Mouse (Mus musculus) E14TG2a.4 (cell line): ENCODE data around the gene Supv3l1.

Experiments used
- H3K27me3 ChIP-seq: 2 replicates; pipeline ENCODE4 v1.6.1; 2014; ENCODE audit warnings: low read length, control low read depth; ENCODE audit not compliant: insufficient read depth
- H3K36me3 ChIP-seq: 2 replicates; pipeline ENCODE4 v1.6.1; 2014; ENCODE audit warnings: low read length, control low read depth; ENCODE audit not compliant: insufficient read depth
- H3K4me1 ChIP-seq: replicated peaks from 2 replicates; pipeline ENCODE4 v1.6.1; 2014; ENCODE audit warnings: low read depth, low read length, control low read depth
- H3K4me3 ChIP-seq: replicated peaks from 2 replicates; pipeline ENCODE4 v1.5.1; 2014; ENCODE audit warnings: mild to moderate bottlenecking, low read length
- H3K9me3 ChIP-seq: 2 replicates; pipeline ENCODE4 v1.6.1; 2014; ENCODE audit warnings: low read length, control low read depth
- CTCF ChIP-seq: conservative IDR thresholded peaks from 2 replicates; pipeline ENCODE4 v1.5.1; 2014; ENCODE audit warnings: low read length
- NANOG ChIP-seq: IDR thresholded peaks from 2 replicates; pipeline ENCODE4 v1.6.1; 2014; ENCODE audit warnings: borderline replicate concordance, low read length, mixed read lengths
- POU5F1 ChIP-seq: IDR thresholded peaks from 2 replicates; pipeline ENCODE4 v1.6.1; 2014; ENCODE audit warnings: low read length, borderline replicate concordance

Gene Supv3l1

DNA sequence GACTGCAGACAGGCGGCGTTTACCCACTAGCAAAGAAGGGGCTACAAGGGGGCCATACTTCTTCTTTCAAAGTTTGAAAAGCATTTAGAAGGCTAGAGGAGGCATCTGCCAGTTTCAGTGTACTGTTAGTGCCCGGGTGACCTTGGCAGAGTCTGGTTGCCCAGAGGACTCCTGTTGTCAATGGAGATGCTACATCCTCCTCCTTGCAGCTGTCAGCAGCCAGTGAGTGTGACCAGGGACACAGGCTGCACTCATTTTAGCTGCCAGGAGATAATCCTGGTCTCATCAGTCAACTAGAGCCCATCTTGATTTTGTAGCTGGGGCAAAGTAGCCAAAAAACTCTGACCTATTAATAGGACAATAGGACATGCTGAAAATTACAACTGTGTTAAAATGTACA is 28.4 kb downstream of the Supv3l1 start:
- H3K4me1 ChIP-seq, result peaks cover 7% of the 10 kb centered on the region

DNA sequence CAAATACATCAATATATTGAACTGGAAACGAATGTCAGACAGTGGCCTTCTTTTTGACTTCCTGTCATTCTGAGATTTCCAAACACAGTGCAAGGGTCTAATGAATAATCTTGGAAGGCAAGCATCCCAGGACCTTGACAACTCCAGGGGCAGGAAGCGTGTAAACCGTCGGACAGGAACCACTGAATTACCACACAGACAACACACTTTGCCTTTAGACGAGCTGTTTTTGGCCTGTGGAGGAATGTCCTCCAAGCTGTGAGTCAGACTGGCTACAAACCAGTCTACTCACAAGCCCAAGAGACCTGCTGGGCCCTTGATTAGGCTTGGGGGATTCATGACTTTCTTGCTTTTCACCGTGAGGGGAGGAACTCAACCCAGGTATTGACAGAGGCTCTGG is 29.1 kb downstream of the Supv3l1 start:
- H3K4me3 ChIP-seq, result no peak overlapping the region
- no peaks in the 10 kb centered on the region for H3K36me3 ChIP-seq
- TF ChIP-seq POU5F1, result no peak
- no peak for TF ChIP-seq CTCF
- TF ChIP-seq NANOG, result no peak
- peaks cover 7% of the 10 kb centered on the region for H3K4me1 ChIP-seq
- H3K27me3 ChIP-seq, result peaks cover 16% of the 10 kb centered on the region; the same call in 1 of the 2 replicates
- H3K9me3 ChIP-seq, result no peaks in the 10 kb centered on the region

More for the DNA sequence above, 28.4 kb downstream of the Supv3l1 start:
- Histone ChIP-seq H3K36me3 (no peaks in the 10 kb centered on the region), H3K4me3 (no peak overlapping the region), H3K27me3 (peaks cover 16% of the 10 kb centered on the region; the same call in 1 of the 2 replicates), H3K9me3 (no peaks in the 10 kb centered on the region)
- TF ChIP-seq NANOG (no peak), CTCF (no peak), POU5F1 (no peak)

DNA sequence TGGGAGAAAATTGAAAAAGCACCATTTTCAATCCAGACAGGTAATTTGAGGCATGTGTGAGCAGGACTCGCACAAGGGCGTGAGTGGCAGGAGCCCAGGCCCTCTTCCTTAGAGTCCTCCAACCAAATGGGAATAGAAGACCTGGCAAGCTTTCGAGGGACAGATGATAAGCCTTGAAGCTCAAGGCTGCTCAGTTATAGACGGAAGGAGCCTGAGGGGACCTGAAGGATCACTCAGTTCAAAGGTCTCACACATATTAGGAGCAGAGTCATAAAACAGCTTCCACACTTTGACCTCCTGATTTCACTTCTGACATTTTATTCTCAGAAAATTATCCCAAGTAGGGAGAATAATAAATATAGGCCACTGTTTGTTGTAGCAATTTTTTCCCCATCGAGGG is 30.1 kb downstream of the Supv3l1 start:
- H3K36me3 ChIP-seq, result no peaks in the 10 kb centered on the region
- no peak overlapping the region for H3K4me3 ChIP-seq
- no peaks in the 10 kb centered on the region for H3K9me3 ChIP-seq
- H3K4me1 ChIP-seq, result peaks cover 7% of the 10 kb centered on the region
- peaks cover 16% of the 10 kb centered on the region; the same call in 1 of the 2 replicates for H3K27me3 ChIP-seq
- no peak for TF ChIP-seq NANOG
- no peak for TF ChIP-seq POU5F1
- no peak for TF ChIP-seq CTCF

DNA sequence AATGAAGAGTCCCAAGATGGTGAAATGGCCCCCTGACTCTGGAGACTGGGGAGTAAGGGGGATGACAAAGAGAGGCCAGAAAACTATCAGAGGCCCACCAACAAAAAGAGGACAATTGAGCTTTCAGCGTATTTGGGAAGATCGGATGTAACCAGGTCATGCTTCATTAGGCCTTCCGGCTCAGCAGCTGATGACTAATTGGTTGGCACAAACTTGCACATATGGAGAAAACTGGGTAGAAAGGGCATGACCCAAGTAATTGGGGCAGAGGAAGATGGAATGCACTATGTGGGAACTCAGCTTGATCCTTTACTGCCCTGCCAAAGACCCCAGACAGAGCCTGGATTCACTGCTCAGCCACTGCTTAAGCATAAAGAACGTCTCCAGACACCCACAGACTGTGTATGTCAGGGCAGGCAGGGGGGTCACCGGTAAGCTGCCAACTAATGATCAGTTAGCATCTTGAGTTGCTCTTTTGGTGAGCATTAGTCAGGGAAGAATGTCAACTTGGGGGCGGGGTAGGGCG is 30.6 kb downstream of the Supv3l1 start:
- Histone ChIP-seq H3K4me1 (peaks cover 7% of the 10 kb centered on the region), H3K36me3 (no peaks in the 10 kb centered on the region), H3K9me3 (no peaks in the 10 kb centered on the region), H3K27me3 (peaks cover 16% of the 10 kb centered on the region; the same call in 1 of the 2 replicates), H3K4me3 (no peak overlapping the region)
- TF ChIP-seq POU5F1, result no peak
- no peak for TF ChIP-seq NANOG
- TF ChIP-seq CTCF, result no peak

DNA sequence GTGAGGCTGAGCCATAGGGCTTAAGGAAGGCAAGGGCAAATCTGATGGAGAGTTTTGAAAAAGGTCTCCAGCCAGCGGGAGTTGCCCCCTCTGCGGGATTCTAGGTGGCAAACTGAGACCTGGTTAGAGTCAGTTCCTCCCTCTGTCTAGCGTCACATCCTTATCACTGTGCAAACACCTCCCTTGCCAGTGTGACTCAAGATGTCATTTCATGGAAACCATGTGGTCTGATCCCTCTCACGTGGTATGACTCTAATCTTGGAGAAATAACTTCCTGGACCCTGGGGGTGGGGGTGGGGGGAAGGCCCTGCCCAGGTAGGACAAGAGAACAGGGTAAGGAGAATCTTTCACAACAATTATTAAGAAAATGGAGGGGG is 35.9 kb downstream of the Supv3l1 start:
- Histone ChIP-seq H3K4me3 (no peak overlapping the region), H3K4me1 (peaks cover 23% of the 10 kb centered on the region), H3K27me3 (peaks cover 11% of the 10 kb centered on the region; the same call in 1 of the 2 replicates), H3K36me3 (no peaks in the 10 kb centered on the region), H3K9me3 (no peaks in the 10 kb centered on the region)
- TF ChIP-seq CTCF (no peak), POU5F1 (no peak), NANOG (no peak)

DNA sequence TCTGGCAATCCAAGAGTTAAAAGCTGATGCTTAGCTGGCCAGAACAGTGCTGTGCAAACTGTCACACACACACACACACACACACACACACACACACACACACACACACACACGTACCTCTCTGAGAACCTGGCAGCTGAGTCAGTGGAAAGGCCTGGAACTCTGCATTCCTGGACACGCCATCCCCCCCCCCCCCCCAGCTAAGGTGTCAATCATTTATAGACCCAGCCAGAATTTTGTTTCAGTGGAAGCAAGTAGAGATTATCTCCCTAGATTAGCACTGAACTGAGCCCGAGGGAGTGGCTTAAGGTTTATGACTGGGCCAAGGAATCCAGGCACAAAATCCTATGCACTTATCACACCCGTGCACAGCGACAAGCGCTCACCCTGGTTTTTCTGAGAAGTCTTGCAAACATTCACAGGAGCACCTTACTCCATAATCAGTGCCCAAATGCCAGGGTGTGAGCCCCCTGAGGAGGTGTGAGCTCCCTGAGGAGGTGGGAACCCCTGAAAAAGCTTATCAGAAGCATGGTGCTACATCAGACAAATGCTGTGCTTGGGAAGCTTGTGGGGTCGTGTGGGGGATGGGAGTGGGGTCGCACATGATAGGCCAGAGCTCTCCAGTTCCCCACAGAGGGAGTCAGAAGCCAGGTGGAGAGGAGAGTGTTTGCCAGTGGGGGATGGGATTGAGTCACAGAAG is 36.5 kb downstream of the Supv3l1 start:
- no peaks in the 10 kb centered on the region for H3K36me3 ChIP-seq
- no peak overlapping the region for H3K4me3 ChIP-seq
- peaks cover 13% of the 10 kb centered on the region; the same call in 1 of the 2 replicates for H3K27me3 ChIP-seq
- peaks cover 23% of the 10 kb centered on the region for H3K4me1 ChIP-seq
- H3K9me3 ChIP-seq, result no peaks in the 10 kb centered on the region
- TF ChIP-seq NANOG (no peak), POU5F1 (no peak), CTCF (no peak)

DNA sequence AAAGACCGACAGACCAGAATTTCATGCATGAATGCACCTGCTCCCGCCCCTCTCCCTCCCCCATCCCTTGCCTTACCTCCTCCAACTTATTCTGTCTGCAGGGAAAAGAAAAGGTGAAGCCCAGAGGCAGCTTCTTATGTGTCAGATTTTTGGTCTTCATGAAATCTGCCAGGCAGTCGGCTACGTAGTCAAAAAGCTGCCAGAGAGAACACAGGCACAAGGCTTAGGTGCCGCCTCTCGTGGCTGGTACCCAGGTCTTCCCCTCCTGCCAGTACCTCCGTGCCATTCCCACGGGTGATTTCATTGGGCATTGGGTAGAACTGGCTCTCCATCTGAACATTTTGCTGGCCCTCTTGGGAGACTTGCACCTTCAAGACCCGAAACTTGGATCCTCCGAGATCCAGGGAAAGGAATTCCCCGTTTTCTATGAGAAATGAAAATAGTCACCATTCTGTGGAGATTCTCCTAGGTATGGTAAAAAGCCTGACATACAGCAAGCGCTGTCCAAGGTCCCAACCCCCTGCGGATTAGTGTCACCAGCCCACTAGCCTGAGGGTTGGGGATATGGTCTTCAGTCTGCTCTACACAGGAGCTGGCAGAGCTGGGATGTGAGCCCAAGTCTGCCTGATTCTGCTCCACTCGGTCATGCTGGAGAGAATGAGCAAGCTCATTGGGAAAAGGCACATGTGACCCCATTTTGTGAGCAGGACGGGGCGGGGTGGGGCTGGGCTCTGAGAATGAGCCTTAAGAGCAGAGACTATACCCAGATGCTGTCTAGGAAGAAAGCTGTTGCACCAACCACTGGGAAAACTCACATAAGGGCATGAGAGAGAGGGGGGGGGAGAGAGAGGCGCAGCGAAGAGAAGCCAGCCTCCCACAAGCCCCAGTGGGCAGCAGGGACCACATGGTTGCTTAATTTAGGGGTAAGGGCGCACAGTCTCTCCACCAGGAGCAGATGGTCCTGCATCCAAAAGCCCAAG is 37.8 kb downstream of the Supv3l1 start:
- Histone ChIP-seq H3K9me3 (no peaks in the 10 kb centered on the region), H3K4me3 (no peak overlapping the region), H3K36me3 (no peaks in the 10 kb centered on the region), H3K4me1 (peaks cover 23% of the 10 kb centered on the region), H3K27me3 (peaks cover 21% of the 10 kb centered on the region)
- TF ChIP-seq POU5F1 (no peak), CTCF (no peak), NANOG (no peak)

DNA sequence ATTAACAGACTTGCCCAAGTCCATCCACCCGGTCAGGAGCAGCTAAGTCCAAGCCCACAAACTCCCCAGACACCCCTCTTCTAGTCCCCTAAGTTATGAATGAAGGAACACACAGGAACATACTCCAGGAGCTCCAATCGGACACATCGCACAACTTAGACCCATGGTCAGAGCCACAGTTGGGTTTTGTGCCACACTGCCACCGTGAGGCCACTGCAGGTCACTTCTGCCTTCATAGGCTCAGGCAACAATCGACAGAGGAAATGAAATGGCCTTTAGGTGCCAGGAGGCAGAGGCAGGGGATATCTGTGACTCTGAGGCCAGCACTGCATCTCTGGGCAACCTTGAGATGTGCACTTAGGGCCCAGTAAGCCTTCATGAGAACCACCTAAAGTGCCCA is 38.6 kb downstream of the Supv3l1 start:
- no peak for TF ChIP-seq POU5F1
- TF ChIP-seq CTCF, result peak; percentile 69
- TF ChIP-seq NANOG, result no peak
- Histone ChIP-seq H3K36me3 (no peaks in the 10 kb centered on the region), H3K4me3 (no peak overlapping the region), H3K9me3 (no peaks in the 10 kb centered on the region), H3K4me1 (peaks cover 24% of the 10 kb centered on the region), H3K27me3 (peaks cover 28% of the 10 kb centered on the region)
